Mouse (Mus musculus) liver, postnatal 0 days (tissue): ENCODE measurements around the gene Zfp106. TPM values are rescaled to one million over a fixed set of nuclear protein-coding genes. Genes with fewer than 3 reads are reported as not detected.

Source experiments
- ATAC-seq: fragments of 200-750 bp; cut with Nextera tagmentation; 2 replicates; pipeline ENCODE4 v1.8.0; 2017; ENCODE audit warnings: mild to moderate bottlenecking, moderate library complexity
- DNase-seq: peaks from one replicate; pipeline ENCODE4 v3.0.0-alpha.2; 2016
- H3K27ac ChIP-seq: fragments of 300-500 bp; sonication (generic); 2 replicates; pipeline ENCODE4 v1.5.1; 2014; ENCODE audit warnings: antibody characterized with exemption, moderate library complexity, mild to moderate bottlenecking, low read depth
- H3K27me3 ChIP-seq: fragments of 300-500 bp; sonication (generic); 2 replicates; pipeline ENCODE4 v1.6.1; 2014; ENCODE audit warnings: low read length, control low read depth, mixed read lengths; ENCODE audit not compliant: insufficient read depth
- H3K36me3 ChIP-seq: fragments of 300-500 bp; sonication (generic); replicated peaks from 2 replicates; pipeline ENCODE4 v1.6.1; 2014; ENCODE audit warnings: mild to moderate bottlenecking, control low read depth, low read length, moderate library complexity, mixed read lengths; ENCODE audit not compliant: insufficient read depth
- H3K4me1 ChIP-seq: fragments of 300-500 bp; sonication (generic); 2 replicates; pipeline ENCODE4 v1.6.1; 2014; ENCODE audit warnings: antibody characterized with exemption, mild to moderate bottlenecking, control low read depth; ENCODE audit not compliant: insufficient read depth
- H3K4me2 ChIP-seq: fragments of 300-500 bp; sonication (generic); 2 replicates; pipeline ENCODE4 v1.6.1; 2014; ENCODE audit warnings: low read depth, mild to moderate bottlenecking, low read length, moderate library complexity, mixed read lengths
- H3K4me3 ChIP-seq: fragments of 300-500 bp; sonication (generic); 2 replicates; pipeline ENCODE4 v1.5.1; 2014; ENCODE audit warnings: low read depth, low read length
- H3K9ac ChIP-seq: fragments of 300-500 bp; sonication (generic); replicated peaks from 2 replicates; pipeline ENCODE4 v1.6.1; 2014; ENCODE audit warnings: mild to moderate bottlenecking, moderate library complexity
- H3K9me3 ChIP-seq: fragments of 300-500 bp; sonication (generic); 2 replicates; pipeline ENCODE4 v1.6.1; 2016; ENCODE audit warnings: mild to moderate bottlenecking, control low read depth, low read length, mixed read lengths
- CTCF ChIP-seq: sonication (generic); IDR thresholded peaks from 2 replicates; pipeline ENCODE4 v1.5.1; 2016; ENCODE audit warnings: antibody characterized with exemption, low read depth
- EP300 ChIP-seq: IDR thresholded peaks from 2 replicates; pipeline ENCODE4 v1.6.1; 2016; ENCODE audit warnings: antibody characterized with exemption, low read depth, mild to moderate bottlenecking
- WGBS: fragments of 180-500 bp; shearing (Covaris S2); extraction: QIAGEN DNeasy Blood & Tissue Kit; methylation state at CpG from one replicate; pipeline ENCODE4 v1.1.7; 2014; ENCODE audit not compliant: insufficient replicate concordance; 5-methylcytosine and 5-hydroxymethylcytosine counted together
- polyA plus RNA-seq: library from polyadenylated mRNA; unstranded; fragments of >200 nt; fragmentation: Nextera tagmentation; extraction: Ambion mirVana; gene quantifications from 2 replicates; pipeline ENCODE4 v1.2.1, GENCODE M21; 2015

The Zfp106 gene
- polyA plus RNA-seq, 1 experiment from 2014 or later = 18.8 TPM

DNA sequence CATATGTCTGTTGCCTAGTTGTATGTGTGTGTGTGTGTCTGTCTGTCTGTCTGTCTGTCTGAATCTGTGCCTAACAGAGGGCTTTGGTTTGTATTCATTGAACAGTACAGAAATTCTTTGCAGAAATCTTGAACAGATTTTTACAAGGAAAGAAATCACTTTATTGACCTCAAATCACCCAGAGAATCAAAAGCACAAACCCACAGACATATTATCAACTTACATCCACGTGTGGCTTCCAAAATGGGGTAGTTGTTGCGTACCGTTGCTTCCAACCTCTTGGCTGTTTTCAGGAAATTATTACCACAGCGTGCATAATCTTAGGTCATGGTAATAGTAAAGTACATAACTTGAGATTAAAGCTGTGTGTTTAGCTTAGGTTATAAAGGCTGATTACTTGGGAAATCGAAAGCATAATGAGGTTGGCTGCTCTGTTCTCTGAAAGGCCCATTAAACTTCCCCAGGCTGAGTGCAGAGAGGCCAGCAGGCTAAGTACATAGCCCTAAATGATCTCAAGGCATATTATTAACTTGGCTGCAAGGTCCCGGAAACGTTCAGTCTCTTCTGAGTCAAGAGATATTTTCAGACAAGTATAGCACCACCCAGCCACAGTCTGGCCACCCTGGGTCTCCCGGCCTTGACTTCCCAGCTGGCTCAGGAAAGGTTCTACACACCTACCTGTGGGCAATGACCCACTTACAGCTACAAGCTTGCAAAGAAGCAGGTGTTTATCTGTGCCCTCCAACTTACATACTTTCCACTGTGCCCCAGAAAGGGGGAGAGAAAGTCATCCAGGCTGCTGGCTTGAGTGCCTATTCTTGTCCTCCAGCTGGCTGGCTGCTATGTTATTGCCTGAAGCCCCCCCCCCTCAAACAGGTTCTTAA, 80.9 kb downstream of the Zfp106 start:
- ATAC-seq = no peak
- H3K9me3 ChIP-seq = no peaks in the 10 kb centered on the region
- no peak for TF ChIP-seq EP300
- no peak for TF ChIP-seq CTCF

GRCm38 (mm10) chr2:120481921-120482320, 81.7 kb downstream of the Zfp106 start:
- Histone ChIP-seq H3K9ac (no peak overlapping the region), H3K4me3 (no peak overlapping the region), H3K9me3 (no peaks in the 10 kb centered on the region), H3K4me1 (no peaks in the 10 kb centered on the region; the same call in 1 of the 2 replicates), H3K36me3 (no peaks in the 10 kb centered on the region), H3K27me3 (no peaks in the 10 kb centered on the region), H3K27ac (no peak overlapping the region), H3K4me2 (no peak overlapping the region)
- ATAC-seq (no peak), DNase-seq (no peak)
- WGBS = 59% methylated on average over 8 of the region's 8 CpGs
- TF ChIP-seq EP300 = no peak

More for the DNA sequence above, 80.9 kb downstream of the Zfp106 start:
- WGBS = 42% methylated on average over 8 of the region's 8 CpGs
- Histone ChIP-seq H3K27ac (no peak overlapping the region), H3K4me1 (no peaks in the 10 kb centered on the region; the same call in 1 of the 2 replicates), H3K27me3 (no peaks in the 10 kb centered on the region), H3K4me3 (no peak overlapping the region), H3K4me2 (no peak overlapping the region), H3K9ac (no peak overlapping the region), H3K36me3 (no peaks in the 10 kb centered on the region)
- no peak for DNase-seq

GRCm38 (mm10) chr2:120478600-120478999, 85.0 kb downstream of the Zfp106 start:
- Histone ChIP-seq H3K36me3 (no peaks in the 10 kb centered on the region), H3K9ac (no peak overlapping the region), H3K4me1 (no peaks in the 10 kb centered on the region), H3K9me3 (no peaks in the 10 kb centered on the region), H3K27ac (no peak overlapping the region), H3K4me2 (no peak overlapping the region), H3K4me3 (no peak overlapping the region), H3K27me3 (no peaks in the 10 kb centered on the region)
- peak; percentile 81 for TF ChIP-seq CTCF
- TF ChIP-seq EP300 = no peak
- WGBS = 36% methylated on average over 3 of the region's 3 CpGs
- peak; percentile 50; the same call in 1 of the 2 replicates for ATAC-seq
- peak; percentile 75 for DNase-seq

DNA sequence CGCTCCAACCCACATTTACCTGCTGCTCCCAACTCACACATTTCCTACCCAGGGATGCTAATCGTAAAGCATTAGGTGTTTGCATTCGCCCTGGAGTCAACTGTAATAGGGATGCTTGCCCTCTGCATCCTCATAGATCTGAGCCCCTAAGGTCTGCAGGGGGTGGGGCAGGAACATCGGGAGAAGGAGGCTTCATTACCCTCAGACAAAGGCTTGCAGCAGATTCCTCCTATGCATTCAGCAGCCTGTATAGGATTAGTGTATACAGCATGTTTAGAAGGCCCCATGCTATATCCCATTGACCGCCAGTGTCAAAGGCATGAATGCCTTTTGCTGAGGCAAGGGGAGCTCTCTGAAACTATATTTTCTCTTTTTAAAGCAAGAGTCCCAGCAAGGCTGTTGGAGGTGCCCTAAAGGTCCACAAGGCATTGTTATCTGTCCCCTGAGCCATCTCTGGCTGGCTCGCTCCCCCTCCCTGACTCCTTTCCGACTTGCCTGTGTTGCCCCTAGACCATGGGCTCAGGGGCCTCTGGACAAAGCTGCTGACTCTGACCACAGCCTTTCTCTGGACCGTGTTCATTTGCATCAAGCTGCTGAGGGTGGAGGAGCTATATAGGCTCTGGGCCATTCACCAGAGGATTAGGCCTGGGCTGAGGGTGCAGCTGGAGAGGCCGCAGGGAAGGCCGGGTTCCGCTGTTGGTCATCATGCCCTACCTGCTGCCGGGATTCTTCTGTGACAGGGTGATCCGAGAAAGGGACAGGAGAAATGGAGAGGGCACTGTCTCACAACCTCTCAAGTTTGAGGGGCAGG, 87.2 kb downstream of the Zfp106 start:
- no peaks in the 10 kb centered on the region for H3K27me3 ChIP-seq
- no peak for DNase-seq
- no peaks in the 10 kb centered on the region for H3K9me3 ChIP-seq
- TF ChIP-seq EP300 (no peak), CTCF (no peak)
- no peak overlapping the region for H3K4me3 ChIP-seq
- H3K9ac ChIP-seq = no peak overlapping the region
- no peak for ATAC-seq
- no peak overlapping the region for H3K27ac ChIP-seq
- H3K4me1 ChIP-seq = no peaks in the 10 kb centered on the region
- no peaks in the 10 kb centered on the region for H3K36me3 ChIP-seq
- H3K4me2 ChIP-seq = no peak overlapping the region
- 80% methylated on average over 13 of the region's 13 CpGs for WGBS

DNA sequence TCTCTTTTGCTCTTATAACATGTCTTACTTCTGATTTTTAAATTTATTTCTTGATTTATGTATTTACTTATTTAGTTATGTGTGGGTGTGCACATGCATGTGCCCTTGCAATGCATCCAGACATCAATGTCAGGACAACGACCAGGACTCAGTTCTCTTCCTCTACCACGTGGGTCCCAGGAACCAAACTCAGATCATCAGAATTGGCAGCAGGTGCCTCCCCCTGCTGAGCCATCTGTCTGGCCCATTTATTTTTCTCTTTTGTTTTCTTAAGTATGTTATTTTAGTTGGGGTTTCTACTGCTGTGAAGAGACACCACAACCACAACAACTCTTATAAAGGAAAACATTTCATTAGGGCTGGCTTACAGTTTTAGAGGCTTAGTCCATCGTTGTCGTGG, 92.8 kb downstream of the Zfp106 start:
- Histone ChIP-seq H3K9me3 (no peaks in the 10 kb centered on the region), H3K4me1 (no peaks in the 10 kb centered on the region), H3K9ac (no peak overlapping the region), H3K27ac (no peak overlapping the region), H3K4me3 (no peak overlapping the region), H3K27me3 (no peaks in the 10 kb centered on the region), H3K4me2 (no peak overlapping the region), H3K36me3 (no peaks in the 10 kb centered on the region)
- no peak for ATAC-seq
- WGBS = 77% methylated on average over 4 of the region's 4 CpGs
- no peak for DNase-seq
- no peak for TF ChIP-seq EP300
- no peak for TF ChIP-seq CTCF

GRCm38 (mm10) chr2:120469715-120470114, 93.9 kb downstream of the Zfp106 start:
- TF ChIP-seq CTCF (no peak), EP300 (no peak)
- H3K4me3 ChIP-seq = no peak overlapping the region
- H3K9ac ChIP-seq = no peak overlapping the region
- H3K4me1 ChIP-seq = peaks cover 9% of the 10 kb centered on the region
- DNase-seq = no peak
- no peak for ATAC-seq
- H3K36me3 ChIP-seq = no peaks in the 10 kb centered on the region
- H3K27ac ChIP-seq = no peak overlapping the region
- H3K9me3 ChIP-seq = no peaks in the 10 kb centered on the region
- no peaks in the 10 kb centered on the region for H3K27me3 ChIP-seq
- no peak overlapping the region for H3K4me2 ChIP-seq
- 68% methylated on average over 10 of the region's 10 CpGs for WGBS
